Mouse (Mus musculus) fibroblast of lung, adult 2 months (primary cell): ENCODE results near the gene Cadps.

Experiments used
- DNase-seq: peaks from one replicate; pipeline ENCODE4 v3.0.0-alpha.2; 2011; ENCODE audit warnings: low read depth

Gene Cadps

DNA sequence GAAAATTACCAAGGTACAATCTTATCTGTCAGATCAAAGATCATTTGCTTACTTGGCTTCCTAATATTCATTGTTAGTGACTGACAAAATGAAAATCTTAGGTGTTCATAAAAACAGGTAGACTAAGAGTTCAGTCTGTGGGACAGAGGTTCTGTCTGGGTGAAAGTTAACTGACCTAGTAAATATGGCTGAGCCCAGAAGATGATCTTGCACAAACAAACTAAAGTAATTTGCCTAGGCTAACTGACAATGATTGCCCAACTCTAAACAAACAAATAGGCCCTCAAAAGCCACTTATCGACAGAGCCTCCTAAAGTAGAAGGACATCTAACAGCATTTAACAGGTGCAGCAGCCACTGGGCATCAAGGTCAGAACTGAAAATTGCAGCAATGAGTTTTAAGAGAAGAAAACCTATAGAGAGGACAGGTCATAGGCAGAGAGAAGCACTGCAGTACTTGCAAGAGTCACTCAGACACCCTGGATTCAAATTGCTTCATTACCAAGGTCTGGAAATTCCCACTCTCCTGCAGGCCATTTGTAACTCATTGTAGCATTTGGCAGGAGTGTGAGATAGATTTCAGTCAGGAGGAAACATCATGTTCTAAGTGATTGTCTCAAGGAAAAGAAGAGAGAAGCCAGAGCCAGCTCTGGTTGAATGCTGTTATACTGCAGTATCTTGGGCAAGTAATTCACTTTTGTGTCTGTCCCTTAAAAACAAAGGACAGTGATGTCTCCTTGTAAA, 100.3 kb downstream of the Cadps start:
- DNase-seq, result no peak

DNA sequence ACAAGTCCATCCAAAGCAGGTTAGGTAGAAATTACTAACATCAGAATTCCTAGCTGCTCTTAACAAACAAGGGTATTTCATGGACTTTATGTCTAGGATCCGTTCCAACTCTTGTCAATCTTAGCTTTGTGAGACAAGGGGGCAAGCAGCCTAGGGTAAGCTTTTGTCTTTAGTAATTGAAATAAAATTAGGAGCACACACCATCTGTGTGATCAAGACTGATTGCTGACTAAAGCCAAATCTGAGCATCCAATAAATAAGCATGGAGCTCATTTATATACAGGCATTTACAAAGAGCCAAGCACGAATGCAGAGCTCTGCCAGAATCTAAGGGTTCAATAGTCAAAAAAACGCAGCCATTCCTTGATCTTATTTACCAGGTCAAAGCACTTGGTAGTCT, 104.1 kb downstream of the Cadps start:
- no peak for DNase-seq

DNA sequence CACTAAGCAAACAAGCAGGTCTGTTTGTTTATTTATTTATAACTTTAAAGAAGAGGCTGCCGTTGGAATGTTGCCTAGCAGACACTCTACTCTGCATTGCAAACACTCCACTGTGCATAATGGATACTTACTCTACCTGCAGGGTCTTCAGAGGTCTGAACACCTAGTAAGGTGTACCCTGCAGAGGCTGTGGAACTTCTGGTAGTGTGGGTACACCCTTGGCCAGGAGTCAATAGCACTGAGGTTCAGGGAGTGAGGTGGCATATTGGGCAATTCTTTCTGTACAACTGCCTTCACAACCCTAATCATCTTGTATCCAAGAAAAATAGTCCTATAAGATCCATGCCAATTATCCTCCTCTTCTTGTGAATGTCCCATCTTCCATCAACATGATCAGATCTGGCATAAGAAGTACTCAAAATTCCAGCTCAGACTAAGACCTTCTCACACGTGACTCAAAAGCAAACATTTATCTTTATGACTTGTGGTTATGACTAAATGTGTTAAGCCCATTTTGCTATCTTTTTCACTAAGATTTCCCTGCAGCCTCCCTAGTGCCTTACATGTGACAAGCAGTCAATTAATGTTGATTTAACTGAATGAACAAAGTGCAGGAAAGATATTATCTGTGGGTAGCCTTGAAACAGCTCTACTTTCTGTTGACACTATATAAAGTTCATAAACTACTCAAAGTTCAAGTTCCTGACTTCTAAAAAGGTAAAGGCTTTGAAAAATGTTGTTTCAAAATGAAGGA, 106.8 kb downstream of the Cadps start:
- no peak for DNase-seq

DNA sequence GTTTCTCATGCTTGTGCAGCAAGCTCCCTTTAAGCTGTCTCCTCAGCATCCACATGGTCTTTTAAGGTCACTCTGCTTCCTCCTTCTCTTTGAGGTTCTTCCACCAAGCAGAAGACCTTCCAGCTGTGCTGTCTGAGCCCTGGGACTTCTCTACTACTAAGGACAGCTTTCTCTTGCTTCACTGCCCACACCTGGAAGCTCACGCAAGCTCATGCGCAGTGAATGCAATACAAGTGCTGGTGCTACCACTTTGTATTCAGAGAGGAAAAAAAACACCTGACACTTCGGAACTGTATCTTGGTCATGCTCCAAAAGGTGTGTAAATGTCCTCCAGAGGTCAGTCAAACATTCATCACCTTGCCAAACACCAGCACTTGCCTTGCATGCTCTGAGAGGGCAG, 115.5 kb downstream of the Cadps start:
- no peak for DNase-seq

DNA sequence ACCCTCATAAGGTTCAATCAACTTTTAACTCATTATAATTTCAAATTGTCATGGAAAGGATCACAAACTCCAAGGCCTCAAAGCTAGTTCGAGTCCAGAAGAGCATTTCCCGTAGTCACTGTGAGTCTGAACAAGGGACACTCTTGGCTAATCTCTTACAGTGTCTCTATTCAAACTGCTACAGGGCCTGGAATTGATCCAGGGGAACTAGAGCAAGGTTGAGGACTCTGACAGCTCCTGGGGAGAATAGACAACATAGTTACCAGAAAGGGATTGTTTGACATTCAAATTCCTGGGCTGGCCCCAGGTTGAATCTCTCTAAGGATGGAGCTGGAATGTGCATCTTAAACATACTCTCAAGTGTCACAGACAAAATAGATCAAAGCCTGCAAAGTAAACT, 118.4 kb downstream of the Cadps start:
- DNase-seq, result no peak

DNA sequence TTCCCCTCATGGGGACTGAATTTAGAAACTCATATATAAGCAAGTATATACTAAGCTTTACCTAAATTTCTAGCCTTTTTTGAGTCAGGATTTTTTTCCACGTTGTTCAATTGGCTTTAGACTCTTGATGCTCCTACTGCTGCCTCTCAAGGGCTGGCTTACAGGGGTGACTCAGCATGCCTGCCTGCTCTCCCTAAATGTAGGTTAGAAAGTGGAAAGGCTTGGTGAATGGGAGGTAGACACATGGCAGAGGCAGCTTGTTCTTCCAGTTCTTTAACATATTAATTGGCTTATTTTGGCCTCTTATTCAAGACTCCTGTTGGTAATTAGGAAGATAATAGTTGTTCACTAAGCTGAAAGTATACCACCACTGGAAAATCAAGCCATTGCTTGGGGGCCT, 132.7 kb downstream of the Cadps start:
- no peak for DNase-seq

DNA sequence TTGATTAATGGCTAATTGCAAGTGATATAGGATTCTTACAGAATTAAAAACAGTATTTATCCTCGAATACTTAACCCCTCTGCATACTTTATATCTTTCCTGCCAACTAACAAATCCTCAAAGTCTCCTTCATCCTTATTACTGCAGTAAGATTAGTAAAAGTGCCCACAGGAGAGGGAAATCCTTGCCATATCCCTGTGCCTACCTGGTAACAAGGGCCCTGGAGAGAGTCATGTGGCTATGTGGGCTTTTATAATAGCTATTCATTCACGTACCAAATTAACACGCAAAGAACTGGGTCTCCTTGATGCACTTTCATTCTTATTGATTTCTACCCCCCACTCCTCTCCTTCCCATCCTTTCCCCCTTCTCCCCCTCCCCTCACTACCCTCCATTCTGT, 137.9 kb downstream of the Cadps start:
- no peak for DNase-seq

DNA sequence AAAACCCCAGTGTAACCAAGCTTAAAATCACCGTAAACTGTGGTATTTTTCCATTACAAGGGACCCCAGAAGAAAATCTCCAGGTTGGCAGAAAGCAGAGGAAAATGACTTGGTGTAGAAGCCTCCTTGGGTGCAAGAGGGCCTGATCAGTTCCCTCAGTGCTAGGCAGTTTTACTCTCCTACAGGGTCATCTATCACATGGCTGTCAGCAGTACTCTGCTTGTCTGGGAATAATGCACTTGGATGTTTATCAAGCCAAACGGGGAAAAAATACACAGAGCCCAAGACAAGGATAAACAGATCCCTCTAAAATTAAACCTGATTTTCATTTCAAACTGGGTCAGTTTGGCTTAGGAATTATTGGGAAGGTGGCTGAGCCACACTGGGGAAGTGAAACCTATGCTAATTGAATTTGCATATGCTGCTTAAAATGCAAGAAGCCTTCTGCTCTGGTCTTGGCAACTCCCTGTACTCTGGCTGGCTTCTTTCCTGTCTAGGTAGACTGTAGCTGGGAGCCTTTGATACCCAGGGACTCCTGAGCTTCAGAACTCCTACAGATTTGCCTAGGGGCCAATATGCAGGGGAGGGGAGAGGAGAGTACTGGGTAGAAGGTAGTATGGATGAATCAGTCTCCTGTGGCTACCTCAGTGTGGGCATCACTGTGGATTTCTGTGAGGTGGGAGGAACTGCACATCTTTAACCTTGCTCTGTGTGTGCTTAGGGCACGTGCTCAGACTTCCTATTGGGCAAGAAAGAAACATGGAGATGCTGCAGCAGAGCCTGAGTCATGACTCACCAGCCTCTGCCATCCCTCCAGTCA, 141.8 kb downstream of the Cadps start:
- no peak for DNase-seq

DNA sequence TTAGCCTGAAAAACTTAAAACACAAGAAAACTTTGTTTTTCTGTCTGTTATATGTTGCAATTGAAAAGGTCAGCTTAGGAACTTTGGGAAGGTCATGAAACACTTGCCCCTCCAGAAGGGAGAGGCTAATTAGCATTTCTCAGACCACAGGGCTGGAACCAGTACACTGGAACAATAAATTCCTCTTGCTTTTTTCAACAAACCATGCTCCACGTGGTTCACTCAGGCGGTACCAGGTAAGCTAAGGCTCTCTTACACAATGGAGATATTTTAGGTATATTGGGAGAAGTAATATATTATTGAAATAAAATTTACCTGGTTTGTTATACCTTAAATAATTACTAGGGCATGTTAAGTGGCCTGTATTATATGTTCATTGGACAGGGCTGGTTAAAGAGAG, 161.4 kb downstream of the Cadps start:
- DNase-seq, result no peak

DNA sequence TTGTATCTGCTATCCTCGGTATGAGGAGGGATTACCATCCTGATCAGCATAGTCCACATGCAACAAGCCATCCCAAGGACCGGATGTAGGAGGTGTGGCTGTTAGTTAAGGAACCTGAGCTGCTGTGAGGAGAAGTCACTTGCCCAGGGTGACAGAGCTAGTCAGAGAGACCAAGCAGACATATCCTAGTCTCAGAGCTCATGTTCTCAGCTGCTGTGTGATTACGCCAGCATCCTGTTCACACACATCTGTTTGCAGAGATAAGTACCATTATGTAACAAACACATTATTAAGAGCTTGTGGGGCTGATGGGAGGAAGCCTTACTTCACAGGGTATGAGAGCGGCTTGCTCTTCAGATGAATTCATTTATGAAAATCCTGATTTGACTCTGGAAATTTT, 165.5 kb downstream of the Cadps start:
- DNase-seq, result no peak

DNA sequence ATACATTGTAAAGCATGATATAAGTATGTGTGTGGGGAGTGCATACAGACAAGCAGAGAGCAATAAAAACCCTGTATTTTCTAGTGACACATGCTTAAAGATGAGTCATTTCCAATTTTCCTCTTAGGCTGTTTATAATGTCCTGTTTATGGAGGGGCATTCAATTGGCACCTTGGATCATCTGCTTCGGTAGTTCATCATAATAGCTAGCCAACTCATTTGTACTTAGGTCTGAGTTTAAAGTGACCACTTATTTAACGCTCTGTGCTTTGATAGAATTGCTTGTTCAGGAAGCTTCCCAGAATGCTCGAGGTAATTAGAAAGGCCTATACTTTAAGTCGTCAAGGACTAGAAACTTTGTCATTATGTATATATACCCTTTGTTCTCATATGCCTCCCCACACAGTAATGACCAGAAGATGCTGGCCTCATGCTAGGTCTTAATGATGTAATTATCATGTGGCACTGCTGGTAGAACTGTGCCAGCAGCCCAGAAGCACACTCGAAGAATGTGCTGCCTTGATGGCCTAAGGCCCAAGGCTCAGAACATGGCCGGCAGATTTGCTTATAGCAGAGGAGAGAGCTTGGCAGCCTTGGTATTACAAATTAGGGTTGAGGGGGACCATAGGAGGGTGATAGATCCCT, 179.9 kb downstream of the Cadps start:
- DNase-seq, result no peak

DNA sequence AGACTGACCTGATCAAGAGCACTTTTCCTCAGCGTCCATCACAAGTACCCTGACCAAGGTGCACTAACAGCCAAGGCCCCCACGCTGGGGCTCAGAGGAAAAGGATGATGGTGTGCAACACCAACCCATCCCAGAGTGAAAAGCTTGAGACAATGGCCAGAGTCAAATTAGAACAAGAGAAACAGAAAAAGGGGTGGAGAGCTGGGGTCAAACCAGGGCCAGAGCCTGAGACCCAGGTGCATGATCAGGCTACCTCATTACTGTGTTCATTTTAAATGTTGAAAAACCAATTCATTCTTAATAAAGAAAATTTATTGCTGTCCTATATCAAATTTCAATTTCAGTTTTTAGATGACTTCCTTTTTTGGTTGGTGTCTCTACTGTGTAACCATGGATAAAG, 184.1 kb downstream of the Cadps start:
- no peak for DNase-seq

DNA sequence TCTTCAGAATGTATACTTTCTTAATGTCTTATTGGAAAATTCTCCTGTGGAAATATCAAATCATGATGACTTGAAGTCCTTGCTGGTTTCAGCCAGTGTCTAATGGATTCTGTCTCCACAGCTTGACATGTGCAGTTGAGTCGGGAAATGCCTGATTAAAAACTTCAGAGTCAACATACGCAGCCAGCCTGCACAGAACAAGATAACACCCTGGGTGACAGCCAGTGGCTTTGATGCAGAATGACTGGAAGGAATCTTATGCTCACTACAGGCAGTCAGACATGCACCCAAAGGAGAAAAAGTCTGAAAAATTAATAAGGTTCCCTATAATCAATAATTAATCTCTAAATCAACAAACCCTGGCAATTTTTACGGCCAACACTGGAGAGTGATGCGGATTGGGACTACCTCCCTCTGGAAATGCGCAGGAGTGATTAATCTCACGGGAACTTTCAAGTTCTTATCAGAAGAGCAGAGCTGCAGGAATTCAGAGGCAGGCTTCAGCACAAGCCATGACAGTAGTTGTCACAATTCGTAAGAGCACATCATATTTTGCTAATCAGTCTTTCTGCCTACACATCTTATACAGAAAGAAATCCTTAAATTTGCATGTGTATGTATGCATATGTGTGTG, 185.6 kb downstream of the Cadps start:
- DNase-seq, result no peak

DNA sequence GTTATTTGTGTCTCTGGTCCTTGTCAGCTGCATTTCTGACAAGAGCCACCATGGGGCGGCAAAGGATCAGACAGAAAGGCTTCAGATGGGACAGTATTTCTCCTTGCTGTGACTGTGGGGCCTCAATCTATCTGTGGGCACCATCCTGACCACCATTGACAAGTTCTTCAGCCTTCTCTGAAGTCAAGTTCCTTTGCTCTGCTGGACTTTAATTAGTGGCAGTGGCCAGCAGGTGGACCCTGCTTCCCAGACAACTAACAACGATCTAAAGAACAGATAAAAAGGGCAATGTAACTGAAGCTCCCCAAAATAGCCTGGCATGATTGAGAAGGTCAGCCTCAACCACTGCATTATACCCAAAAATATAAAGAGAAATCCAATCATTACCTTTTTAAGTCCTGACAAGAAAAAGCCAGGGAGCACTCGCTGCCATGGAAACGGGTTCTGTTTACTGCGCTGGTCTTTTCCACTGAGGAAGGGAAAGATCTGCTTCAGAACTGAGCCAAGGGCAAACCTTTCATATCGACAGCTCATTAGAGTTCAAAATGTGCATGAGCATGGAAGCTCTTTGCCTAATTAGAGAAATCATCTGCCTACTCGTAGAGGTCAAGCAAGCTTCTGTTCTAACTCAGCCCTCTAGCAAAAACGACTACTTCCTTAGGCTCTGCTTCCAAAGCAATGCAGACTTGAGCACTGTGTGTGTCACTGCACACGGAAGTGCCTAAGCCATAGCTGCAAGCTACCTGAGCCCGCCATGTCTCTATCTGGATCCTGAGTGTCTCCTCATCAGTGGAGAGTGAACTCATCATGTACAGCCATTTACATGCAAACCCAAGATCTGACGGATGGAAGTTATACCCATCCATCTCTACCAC, 198.4 kb downstream of the Cadps start:
- no peak for DNase-seq

DNA sequence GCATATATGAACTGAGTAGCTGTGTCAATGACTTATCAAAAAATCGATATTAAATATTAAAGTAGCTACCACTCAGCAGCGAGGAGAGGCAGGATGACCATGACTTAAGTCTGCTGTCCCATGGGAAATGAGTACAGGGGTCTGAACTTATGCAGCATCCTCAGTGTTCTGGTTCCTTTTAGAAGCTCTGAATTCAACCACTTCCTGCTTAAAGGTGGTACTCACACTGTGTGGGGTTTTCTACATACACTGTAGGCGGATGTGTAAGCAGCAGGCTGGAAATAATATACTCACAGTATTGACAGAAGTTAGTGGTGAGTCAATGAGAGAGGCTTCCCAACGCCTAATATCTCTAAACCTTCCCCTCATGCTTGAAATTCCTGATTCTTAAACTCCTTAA, 215.9 kb downstream of the Cadps start:
- DNase-seq, result no peak

DNA sequence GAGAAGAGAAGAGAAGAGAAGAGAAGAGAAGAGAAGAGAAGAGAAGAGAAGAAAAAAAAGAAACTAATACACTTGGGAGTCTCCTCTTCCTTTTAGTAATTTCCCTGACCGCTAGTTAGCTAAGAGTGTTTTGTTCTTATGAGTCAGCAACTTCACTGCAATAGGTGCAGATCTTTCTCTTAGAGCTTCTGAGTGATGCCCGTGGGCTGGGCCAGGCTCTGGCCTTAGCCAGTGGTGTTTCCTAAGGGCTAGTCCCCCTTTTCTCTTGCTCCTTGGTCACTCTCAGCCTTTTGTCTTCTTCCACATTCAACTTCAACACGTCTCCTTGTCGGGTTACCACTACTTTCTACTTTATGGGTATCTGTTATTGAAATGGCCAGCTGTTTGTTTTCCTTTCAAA, 216.7 kb downstream of the Cadps start:
- DNase-seq, result no peak

DNA sequence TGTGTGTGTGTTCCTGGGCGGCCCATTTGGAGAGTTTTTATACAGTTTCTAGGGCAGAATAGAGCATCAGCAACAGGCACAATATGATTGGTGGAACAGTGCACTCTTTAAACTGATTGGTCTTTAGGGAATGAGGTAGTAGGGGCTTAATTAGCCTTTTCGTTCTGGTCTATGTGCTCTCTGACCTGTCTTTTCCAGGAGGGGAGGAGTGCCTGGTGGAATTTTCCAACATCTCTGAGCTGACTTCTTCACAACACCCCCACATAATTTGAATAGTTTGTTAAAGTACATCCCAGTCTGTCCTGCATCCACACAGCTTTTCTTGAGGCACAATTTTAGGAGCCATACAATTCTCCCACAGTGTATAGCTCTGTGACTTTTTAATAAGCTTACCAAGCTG, 220.8 kb downstream of the Cadps start:
- DNase-seq, result no peak

DNA sequence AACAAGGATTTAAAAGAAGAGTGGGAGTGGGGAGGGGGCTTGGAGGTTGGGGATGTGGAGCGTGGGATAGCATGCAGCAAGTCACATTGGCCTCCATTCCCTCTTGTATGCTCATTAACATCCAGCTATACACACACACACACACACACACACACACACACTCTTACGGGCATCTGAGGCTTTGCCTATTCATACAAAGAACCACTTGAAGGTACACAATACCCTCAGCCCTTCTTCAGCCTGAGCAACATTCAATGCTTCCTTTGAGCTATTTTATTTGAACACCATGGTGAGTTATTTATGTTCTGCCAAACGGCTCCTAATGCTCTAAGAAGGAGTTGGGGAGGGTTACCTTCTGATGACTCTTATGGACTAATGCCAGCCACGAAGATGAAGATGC, 227.6 kb downstream of the Cadps start:
- no peak for DNase-seq

DNA sequence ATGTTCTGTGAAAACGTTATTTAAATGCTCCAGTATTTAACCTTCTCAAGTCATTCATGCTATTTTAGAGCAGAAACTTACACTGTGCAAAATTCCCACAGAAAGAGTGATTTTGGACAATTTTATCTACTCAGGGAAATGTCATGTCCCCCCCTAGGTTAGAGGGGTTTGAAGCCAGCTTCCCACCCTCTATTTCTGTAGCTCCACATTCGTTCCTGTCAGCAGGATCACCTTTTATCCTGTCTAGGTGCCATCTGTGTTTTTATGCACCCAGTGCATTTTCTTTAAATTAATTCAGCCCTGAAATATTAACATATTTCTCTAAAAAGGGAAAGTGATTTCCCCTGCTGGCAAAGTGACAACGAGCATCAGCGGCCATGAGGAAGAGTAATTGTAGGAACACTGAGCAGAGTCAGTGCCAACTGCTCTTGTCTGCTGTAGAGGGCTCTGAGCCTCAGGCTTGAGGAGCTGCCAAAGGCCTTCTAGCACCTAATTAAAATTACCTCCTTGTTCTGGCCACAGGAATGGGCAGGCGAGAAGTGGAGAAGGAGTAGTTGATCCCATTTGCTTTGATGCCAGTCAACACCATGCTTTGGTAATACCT, 230.3 kb downstream of the Cadps start:
- DNase-seq, result no peak

DNA sequence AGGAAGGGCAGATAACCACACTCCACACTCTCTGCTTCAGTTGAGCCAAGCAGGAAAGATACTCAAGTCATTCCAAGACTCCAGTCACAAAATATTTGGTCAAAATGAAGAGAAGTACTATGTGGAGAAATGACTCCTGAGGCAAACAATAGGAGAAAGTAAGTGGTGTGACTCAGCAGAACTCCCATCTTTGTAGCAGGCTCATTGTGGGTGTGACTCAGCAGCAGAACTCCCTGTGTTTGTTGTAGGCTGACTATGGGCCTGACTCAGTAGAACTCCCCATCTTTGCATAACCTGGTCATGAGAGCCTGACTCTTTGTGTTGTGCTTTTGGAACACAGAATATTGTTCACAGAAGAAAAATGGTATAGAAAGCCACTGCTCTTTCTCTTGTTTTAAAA, 231.1 kb downstream of the Cadps start:
- DNase-seq, result no peak

DNA sequence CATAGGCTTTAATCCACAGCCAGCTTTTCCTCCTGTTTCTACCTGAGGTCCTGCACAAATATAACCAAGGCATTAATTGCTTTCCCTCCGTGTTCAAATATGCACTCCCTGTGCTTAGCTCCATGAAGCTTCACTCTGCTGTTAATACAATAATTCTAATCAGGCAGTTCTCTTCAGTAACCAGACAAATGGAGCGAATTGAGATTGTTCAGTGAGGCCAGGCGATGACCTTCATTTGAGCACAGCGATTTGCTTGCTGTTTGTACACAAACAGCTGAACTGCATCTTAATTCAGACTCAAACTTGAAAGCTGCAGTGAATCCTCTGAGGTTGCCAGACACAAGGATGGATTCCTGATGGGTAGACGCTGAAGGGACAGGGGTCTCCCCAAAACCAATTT, 239.3 kb downstream of the Cadps start:
- DNase-seq, result no peak
